ENCODE assay signal across 13 mouse cellular contexts in genomic region chr14:22323530-22324292, GRCm38 (mm10).
DNase-seq lines count a peak whose midpoint lies in the region; ATAC-seq and TF ChIP-seq lines count a peak whose summit lies in the region.
"Had no signal": no experiment of that assay in that cellular context is flagged by ENCODE, and none has a peak within 500 bp of the region (broad histone marks: within the 10 kb centered on the region; RNA-seq: fewer than 3 reads in every experiment).

No protein-coding gene starts in this region.

- H3K4me1 ChIP-seq in forebrain, embryonic 16.5 days (replicated peaks; ENCODE audit: control insufficient read depth, insufficient read depth, low read length) = no peaks in the 10 kb centered on the region
- no peaks in the 10 kb centered on the region for H3K4me1 ChIP-seq in forebrain, embryonic 11.5 days (replicated peaks; ENCODE audit: control insufficient read depth, insufficient read depth, low read length)
- no peaks in the 10 kb centered on the region for H3K4me1 ChIP-seq in kidney, postnatal 0 days (replicated peaks; ENCODE audit: insufficient read depth, low read length)
- 0 out of 2 replicates have a peak, but pooled peaks cover 3% of the 10 kb centered on the region for H3K4me1 ChIP-seq in kidney, embryonic 15.5 days
- H3K4me1 ChIP-seq: megakaryocyte, embryonic 14.5 days had no signal

- DNase-seq in forebrain, embryonic 11.5 days (ENCODE audit: low spot score) = no peak
- DNase-seq in kidney, postnatal 0 days (ENCODE audit: low spot score) = peak; percentile 82
- DNase-seq in urinary bladder, postnatal 4 days (ENCODE audit: low spot score in 2 of 2) = peak; percentile 40 to 68
- DNase-seq in urinary bladder, postnatal 10 days (ENCODE audit: low spot score) = no peak
- DNase-seq in telencephalon, adult 2 months (ENCODE audit: low read depth, low spot score) = peak; percentile 32
- DNase-seq in spleen, postnatal 36 days (ENCODE audit: low spot score in 2 of 2) = no peak
- DNase-seq: cerebellum, adult 2 months; liver; right cerebral cortex, postnatal 4 days had no signal

- H3K9me3 ChIP-seq in forebrain, embryonic 16.5 days (ENCODE audit: control insufficient read depth, low read length) = no peaks in the 10 kb centered on the region
- H3K9me3 ChIP-seq in forebrain, embryonic 11.5 days (ENCODE audit: control insufficient read depth, low read length) = no peaks in the 10 kb centered on the region
- no peaks in the 10 kb centered on the region for H3K9me3 ChIP-seq in kidney, postnatal 0 days (replicated peaks; ENCODE audit: low read length)
- H3K9me3 ChIP-seq in kidney, embryonic 15.5 days (replicated peaks) = no peaks in the 10 kb centered on the region

- WGBS in forebrain, embryonic 16.5 days = 87% methylated on average over 7 of the region's 7 CpGs
- WGBS in forebrain, embryonic 11.5 days = 92% methylated on average over 7 of the region's 7 CpGs
- WGBS in kidney, postnatal 0 days = 71% methylated on average over 7 of the region's 7 CpGs
- 79% methylated on average over 7 of the region's 7 CpGs for WGBS in kidney, embryonic 15.5 days

- H3K27me3 ChIP-seq in forebrain, embryonic 16.5 days (replicated peaks; ENCODE audit: control insufficient read depth, insufficient read depth, low read length) = no peaks in the 10 kb centered on the region
- no peaks in the 10 kb centered on the region for H3K27me3 ChIP-seq in forebrain, embryonic 11.5 days (ENCODE audit: control insufficient read depth, insufficient read depth, low read length)
- no peaks in the 10 kb centered on the region for H3K27me3 ChIP-seq in kidney, postnatal 0 days (ENCODE audit: insufficient read depth, low read length)
- 0 out of 2 replicates have a peak, but pooled peaks cover 9% of the 10 kb centered on the region for H3K27me3 ChIP-seq in kidney, embryonic 15.5 days
- H3K27me3 ChIP-seq: megakaryocyte, embryonic 14.5 days had no signal

- no peaks in the 10 kb centered on the region for H3K36me3 ChIP-seq in forebrain, embryonic 16.5 days (ENCODE audit: control insufficient read depth, insufficient read depth)
- H3K36me3 ChIP-seq in forebrain, embryonic 11.5 days (ENCODE audit: control insufficient read depth, insufficient read depth, low read length) = no peaks in the 10 kb centered on the region
- H3K36me3 ChIP-seq in kidney, postnatal 0 days (ENCODE audit: insufficient read depth, low read length) = no peaks in the 10 kb centered on the region
- H3K36me3 ChIP-seq in kidney, embryonic 15.5 days = no peaks in the 10 kb centered on the region

- no peak overlapping the region for H3K4me2 ChIP-seq in forebrain, embryonic 16.5 days (ENCODE audit: low read length)
- no peak overlapping the region for H3K4me2 ChIP-seq in forebrain, embryonic 11.5 days (ENCODE audit: low read depth, low read length, severe bottlenecking)
- H3K4me2 ChIP-seq in kidney, postnatal 0 days (ENCODE audit: low read length) = no peak overlapping the region
- no peak overlapping the region for H3K4me2 ChIP-seq in kidney, embryonic 15.5 days

- no peak overlapping the region for H3K4me3 ChIP-seq in forebrain, embryonic 16.5 days (replicated peaks; ENCODE audit: low read length)
- H3K4me3 ChIP-seq in forebrain, embryonic 11.5 days (ENCODE audit: low read depth, low read length) = no peak overlapping the region
- no peak overlapping the region for H3K4me3 ChIP-seq in kidney, postnatal 0 days (replicated peaks; ENCODE audit: low read depth, low read length)
- no peak overlapping the region for H3K4me3 ChIP-seq in kidney, embryonic 15.5 days (replicated peaks)
- H3K4me3 ChIP-seq: megakaryocyte, embryonic 14.5 days had no signal

- TF ChIP-seq CTCF in kidney, postnatal 0 days (IDR thresholded peaks at IDR 0.05; ENCODE audit: low read depth) = no peak

- ATAC-seq in forebrain, embryonic 16.5 days = peak; percentile 52; the same call in 1 of the 2 replicates
- no peak for ATAC-seq in forebrain, embryonic 11.5 days (replicated peaks; ENCODE audit: low FRiP score)
- ATAC-seq in kidney, postnatal 0 days (replicated peaks; ENCODE audit: low FRiP score, low read depth) = no peak
- no peak for ATAC-seq in kidney, embryonic 15.5 days (replicated peaks; ENCODE audit: low FRiP score)
- ATAC-seq: hindbrain, postnatal 0 days had no signal

- no peak overlapping the region for H3K27ac ChIP-seq in forebrain, embryonic 16.5 days (ENCODE audit: low read length)
- no peak overlapping the region for H3K27ac ChIP-seq in forebrain, embryonic 11.5 days (ENCODE audit: low read depth, low read length)
- H3K27ac ChIP-seq in kidney, postnatal 0 days = no peak overlapping the region
- no peak overlapping the region for H3K27ac ChIP-seq in kidney, embryonic 15.5 days
- H3K27ac ChIP-seq: hindbrain, postnatal 0 days had no signal

- H3K9ac ChIP-seq in forebrain, embryonic 16.5 days (replicated peaks; ENCODE audit: low read depth, low read length) = no peak overlapping the region
- no peak overlapping the region for H3K9ac ChIP-seq in forebrain, embryonic 11.5 days (ENCODE audit: low read length)
- no peak overlapping the region for H3K9ac ChIP-seq in kidney, postnatal 0 days (ENCODE audit: low read depth, low read length)
- no peak overlapping the region for H3K9ac ChIP-seq in kidney, embryonic 15.5 days

Comparison
In these comparisons a context has a peak if more than half of its experiments do, and no peak if none do; other contexts are left out.
1. DNase-seq: peak in kidney, postnatal 0 days (single experiment), urinary bladder, postnatal 4 days (2 of 2) and telencephalon, adult 2 months (single experiment); none in forebrain, embryonic 11.5 days (single experiment), urinary bladder, postnatal 10 days (single experiment) and spleen, postnatal 36 days (0 of 2).